Mouse (Mus musculus) kidney, adult 18-20 months (tissue): ENCODE measurements around the gene Lat.
"Not testable (repeated sequence)": the region's sequence is repeated elsewhere in the genome, so short reads cannot be mapped to it uniquely, and the experiment has no call there.

Source experiments
- DNase-seq: peaks from one replicate; pipeline ENCODE4 v3.0.0; 2021

The Lat gene

GRCm38 (mm10) chr7:126329907-126330645 is 39.3 kb downstream of the Lat start:
- DNase-seq: no peak

GRCm38 (mm10) chr7:126328848-126329247 is 40.5 kb downstream of the Lat start:
- DNase-seq: not testable (repeated sequence)

- not testable (repeated sequence) for DNase-seq
These were observed 43.6 kb downstream of the Lat start for GRCm38 (mm10) chr7:126325576-126326273.

- DNase-seq: no peak
These were observed 44.6 kb downstream of the Lat start for GRCm38 (mm10) chr7:126324791-126325190.

GRCm38 (mm10) chr7:126323729-126324128 is 45.6 kb downstream of the Lat start:
- DNase-seq: peak; percentile 80

- no peak for DNase-seq
These were observed 55.1 kb downstream of the Lat start for GRCm38 (mm10) chr7:126314273-126314672.
